Mouse (Mus musculus): ENCODE measurements at regions not wholly inside any gene's neighbourhood (a gene's known extent, or its start where the extent isn't known, plus 50 kb on each side); places are given as distances from the start of the nearest gene placed in this dataset.
"Not testable (repeated sequence)": the region's sequence is repeated elsewhere in the genome, so short reads cannot be mapped to it uniquely, and the experiment has no call there.

DNA sequence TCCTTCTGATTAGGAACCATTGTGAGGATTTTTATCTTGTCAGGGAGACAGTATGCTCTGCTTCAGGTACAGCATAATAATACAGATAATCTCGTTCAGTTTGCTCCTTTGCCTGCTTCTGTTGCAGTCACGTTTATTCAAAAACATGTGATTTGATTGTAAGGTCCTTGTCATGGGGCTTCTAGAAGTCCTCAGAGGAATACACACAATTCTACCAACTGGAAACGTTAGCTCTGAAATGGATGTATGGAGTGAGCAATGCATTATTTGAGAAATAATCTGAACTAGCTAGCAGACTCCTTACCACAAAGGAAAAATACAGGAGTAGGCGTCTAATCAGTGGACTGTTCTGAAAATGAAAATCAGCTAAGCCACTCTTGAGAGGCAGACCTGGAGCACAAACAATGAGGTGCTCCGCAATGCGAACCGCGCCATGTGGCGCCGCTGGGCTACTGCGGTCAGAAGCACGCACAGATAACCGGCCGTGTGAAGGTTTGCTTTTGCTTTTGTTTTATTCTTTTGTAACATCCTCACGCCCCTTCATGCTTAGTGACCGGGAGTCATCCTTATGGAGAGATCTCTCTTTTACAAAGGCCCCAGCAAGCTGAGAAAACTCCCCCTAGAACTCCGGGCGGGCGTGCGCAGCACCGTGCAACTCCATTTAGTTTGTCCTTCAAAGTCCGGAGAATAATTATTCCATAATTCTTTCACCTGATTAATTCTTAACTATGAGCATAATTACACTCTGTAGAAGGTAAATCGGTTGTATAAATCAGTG, 419.7 kb downstream of the Nova1 start:
- DNase-seq (ENCODE audit: low read depth, low spot score) = peak; percentile 24

DNA sequence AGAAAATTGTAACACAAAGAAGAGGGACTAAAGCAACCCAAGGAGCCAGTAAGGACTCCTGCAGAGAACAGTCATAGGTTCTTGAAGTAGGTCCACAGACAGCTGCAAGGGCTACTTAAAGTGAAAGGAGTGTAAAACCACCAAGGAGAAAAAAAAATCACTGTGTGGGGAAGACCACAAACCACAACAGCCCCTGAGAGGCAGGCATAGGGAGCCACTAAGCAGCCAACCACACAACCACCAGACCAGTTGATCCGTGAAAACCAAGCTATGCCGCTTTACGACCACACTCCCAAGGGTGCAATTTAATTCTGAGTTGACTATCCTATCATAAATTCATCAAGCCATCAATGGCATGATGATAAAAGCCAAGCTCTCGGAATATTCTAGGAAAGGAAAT, 423.5 kb downstream of the Nova1 start:
- DNase-seq (ENCODE audit: low read depth, low spot score) = no peak

GRCm38 (mm10) chr12:46393769-46394168, 425.0 kb downstream of the Nova1 start:
- no peak for DNase-seq (ENCODE audit: low read depth, low spot score)

DNA sequence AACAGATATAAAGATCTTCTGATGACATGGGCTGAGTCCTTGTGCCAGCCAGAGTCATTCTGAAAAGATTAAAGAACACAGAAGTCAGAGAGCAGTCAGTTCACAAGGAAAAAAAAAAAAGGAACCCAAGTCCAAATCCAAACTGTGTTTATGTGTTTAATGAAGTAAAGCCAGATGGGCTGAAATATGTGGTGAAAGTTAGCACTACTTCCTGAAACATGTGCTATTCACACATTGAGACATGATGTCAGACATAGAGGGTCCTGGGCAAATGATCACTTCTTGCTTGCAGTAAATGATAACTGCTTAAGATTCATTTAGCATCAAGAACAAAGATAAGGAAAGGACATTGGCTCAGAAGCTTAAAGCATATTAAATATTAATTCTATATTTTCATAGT, 439.8 kb downstream of the Nova1 start:
- DNase-seq (ENCODE audit: low read depth, low spot score) = no peak

DNA sequence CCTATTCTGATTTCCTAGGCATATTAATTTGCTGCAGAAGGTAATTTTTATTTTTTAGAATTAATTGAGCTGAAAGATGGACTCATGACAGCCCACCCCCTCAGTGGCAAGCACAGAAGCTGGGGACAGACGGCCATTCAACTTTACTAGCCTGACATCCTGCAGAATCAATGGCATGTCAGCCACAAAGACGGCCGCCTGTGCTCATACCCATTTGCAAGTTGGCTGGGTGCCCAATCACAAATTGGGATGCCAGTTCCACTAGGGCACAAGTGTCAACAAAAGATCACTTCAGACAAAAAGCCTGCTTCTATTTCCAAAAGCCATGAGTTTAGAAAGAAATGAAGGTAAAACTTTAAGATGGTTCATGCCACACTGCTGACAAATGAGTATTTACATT, 447.0 kb downstream of the Nova1 start:
- no peak for DNase-seq (ENCODE audit: low read depth, low spot score)

GRCm38 (mm10) chr12:46333376-46333775, 485.4 kb downstream of the Nova1 start:
- DNase-seq (ENCODE audit: low read depth, low spot score) = peak; percentile 80

GRCm38 (mm10) chr12:46327865-46328264, 490.9 kb downstream of the Nova1 start:
- DNase-seq (ENCODE audit: low read depth, low spot score) = no peak

GRCm38 (mm10) chr12:46323276-46323675, 495.5 kb downstream of the Nova1 start:
- DNase-seq (ENCODE audit: low read depth, low spot score) = no peak

GRCm38 (mm10) chr12:46303136-46303797, 515.5 kb downstream of the Nova1 start:
- no peak for DNase-seq (ENCODE audit: low read depth, low spot score)

DNA sequence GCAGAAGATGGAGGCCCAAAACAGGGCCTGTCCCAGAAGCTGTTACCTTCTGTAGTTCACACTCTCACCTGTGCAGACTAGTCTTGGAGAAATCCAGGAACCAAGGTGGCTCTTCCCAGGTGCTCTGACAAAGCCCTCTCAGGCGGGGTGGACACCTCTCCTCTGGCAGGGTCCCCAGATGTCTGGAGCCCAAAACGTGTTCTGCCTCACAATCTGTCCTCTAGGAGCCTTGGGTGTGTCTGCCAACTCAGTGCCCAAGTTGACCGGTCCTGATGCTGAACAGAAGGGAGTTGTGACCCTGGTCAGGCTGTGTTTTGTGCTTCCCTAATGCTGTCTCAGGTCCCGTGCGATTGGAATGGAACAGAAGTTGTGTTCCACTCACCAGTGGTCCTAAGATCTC, 519.8 kb downstream of the Nova1 start:
- no peak for DNase-seq (ENCODE audit: low read depth, low spot score)

DNA sequence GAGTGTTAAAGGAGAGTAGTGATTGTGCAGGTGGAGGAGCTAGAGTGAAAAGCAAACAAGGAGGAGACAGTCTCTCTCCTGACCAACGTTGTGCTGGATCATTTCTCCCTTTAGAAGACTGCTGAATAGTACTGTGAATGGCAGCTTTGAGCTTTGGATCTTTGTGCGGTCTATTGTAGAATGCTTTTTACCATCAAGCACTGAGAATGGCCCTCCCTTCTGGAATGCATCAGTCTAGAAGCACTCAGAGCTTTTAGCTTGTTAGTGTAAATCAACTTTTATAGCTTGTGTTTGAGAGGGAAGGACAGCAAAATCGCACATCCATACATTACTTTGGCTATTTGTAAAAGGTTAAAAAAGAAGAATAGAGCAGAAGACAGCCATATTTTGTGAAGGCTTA, 534.2 kb downstream of the Nova1 start:
- DNase-seq (ENCODE audit: low read depth, low spot score) = no peak

DNA sequence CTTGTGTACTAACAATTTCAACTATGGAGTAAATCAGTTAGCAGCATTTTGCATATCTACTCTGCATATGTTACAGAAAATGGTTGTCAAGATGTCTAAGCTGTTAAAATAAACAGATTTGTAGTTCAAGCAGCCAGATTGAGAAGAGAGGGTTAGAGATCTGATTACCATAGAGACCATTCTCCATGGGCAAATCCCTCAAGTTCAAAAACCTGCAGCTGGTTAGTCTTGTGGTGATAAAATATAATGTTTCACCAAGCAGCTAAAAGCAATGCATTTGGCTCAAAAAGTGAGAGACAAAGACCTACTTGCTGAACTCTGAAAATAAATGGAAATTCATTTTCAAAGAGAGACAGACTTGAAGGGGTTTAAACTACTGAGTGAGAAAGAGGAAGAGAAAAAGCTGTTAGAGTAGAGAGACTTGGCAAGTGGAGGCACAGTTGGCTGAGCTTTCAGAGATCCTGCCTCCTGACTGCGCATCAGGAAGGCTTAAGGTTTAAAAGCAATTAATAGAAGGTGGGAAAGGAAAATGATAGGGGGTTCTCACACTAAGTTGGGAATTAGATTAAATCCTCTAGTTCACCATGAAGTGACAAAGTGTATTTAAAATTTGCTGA, 570.2 kb downstream of the Nova1 start:
- peak; percentile 12 for DNase-seq (ENCODE audit: low read depth, low spot score)

DNA sequence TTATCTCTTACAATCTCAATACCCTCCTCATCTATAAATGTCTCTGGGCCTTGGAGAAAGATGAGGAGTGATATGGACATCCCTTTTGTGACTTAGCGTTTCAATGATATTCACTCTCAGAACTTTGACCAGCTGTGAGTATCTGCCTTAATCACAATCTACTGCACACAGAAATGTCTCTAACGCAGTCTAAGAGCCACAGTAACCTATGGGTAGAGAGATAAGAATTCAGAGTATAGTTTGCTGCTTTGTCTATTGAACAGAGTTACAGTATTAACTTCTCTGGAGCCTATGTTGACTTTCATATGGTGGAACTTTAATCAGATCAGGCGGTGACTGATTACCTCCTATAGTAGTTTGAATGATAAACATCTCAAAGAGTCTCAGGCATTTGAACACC, 573.8 kb downstream of the Nova1 start:
- no peak for DNase-seq (ENCODE audit: low read depth, low spot score)

DNA sequence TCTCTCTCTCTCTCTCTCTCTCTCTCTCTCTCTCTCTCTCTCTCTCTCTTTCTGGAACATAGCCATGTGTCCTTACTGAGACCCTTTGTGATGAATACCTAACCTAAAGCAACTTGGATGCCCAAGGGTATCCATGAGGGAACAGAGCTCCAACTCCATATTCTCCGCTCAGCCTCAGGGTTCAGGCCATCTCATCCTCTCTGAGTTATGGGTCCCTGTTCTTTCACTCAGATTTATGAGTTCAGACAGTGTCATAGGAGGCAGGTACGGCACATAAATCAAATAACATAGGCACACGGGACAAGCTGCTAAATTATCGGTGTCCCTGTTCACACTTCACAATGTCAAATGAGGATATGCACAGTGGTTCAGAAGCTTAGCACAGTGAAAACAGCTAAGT, 586.4 kb downstream of the Nova1 start:
- no peak for DNase-seq (ENCODE audit: low read depth, low spot score)

DNA sequence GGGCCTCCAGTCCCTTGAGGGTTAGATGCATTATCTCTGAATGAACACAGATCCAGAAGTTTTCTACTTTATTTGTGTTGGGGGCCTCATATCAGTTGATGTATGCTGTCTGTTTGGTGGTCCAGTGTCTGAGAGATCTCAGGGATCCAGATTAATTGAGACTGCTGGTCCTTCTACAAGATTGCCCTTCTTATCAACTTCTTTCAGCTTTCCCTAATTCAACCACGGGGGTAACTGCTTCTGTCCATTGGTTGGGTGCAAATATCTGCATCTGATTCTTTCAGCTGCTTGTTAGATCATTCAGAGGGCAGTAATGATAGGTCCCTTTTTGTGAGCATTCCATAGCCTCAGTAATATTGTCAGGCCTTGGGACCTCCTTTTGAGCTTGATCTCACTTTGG, 603.4 kb downstream of the Nova1 start:
- DNase-seq (ENCODE audit: low read depth, low spot score) = not testable (repeated sequence)

- DNase-seq (ENCODE audit: low read depth, low spot score) = no peak
These were observed 619.7 kb downstream of the Nova1 start for GRCm38 (mm10) chr12:46199076-46199475.

- DNase-seq (ENCODE audit: low read depth, low spot score) = no peak
These were observed 621.1 kb downstream of the Nova1 start for GRCm38 (mm10) chr12:46197482-46198101.

GRCm38 (mm10) chr12:46194173-46194572, 624.6 kb downstream of the Nova1 start:
- no peak for DNase-seq (ENCODE audit: low read depth, low spot score)
